Mouse (Mus musculus) limb, embryonic 10.5 days (tissue): Measurements from ENCODE around the gene Cttnbp2. TPM values are rescaled to one million over a fixed set of nuclear protein-coding genes. Genes with fewer than 3 reads are reported as not detected.

ENCODE experiments used
- DNase-seq: peaks from one replicate; pipeline ENCODE4 v3.0.0-alpha.2; 2017; ENCODE audit warnings: low spot score
- H3K27ac ChIP-seq: fragments of 300-500 bp; sonication (generic); 2 replicates; pipeline ENCODE4 v1.5.1; 2016; ENCODE audit warnings: mild to moderate bottlenecking
- H3K27me3 ChIP-seq: fragments of 300-500 bp; sonication (generic); 2 replicates; pipeline ENCODE4 v1.6.1; 2016; ENCODE audit warnings: low read depth, mild to moderate bottlenecking; ENCODE audit not compliant: poor library complexity, severe bottlenecking
- H3K36me3 ChIP-seq: fragments of 300-500 bp; sonication (generic); 2 replicates; pipeline ENCODE4 v1.6.1; 2016; ENCODE audit warnings: mild to moderate bottlenecking, moderate library complexity
- H3K4me1 ChIP-seq: fragments of 300-500 bp; sonication (generic); 2 replicates; pipeline ENCODE4 v1.6.1; 2016
- H3K4me3 ChIP-seq: fragments of 300-500 bp; sonication (generic); 2 replicates; pipeline ENCODE4 v1.5.1; 2016; ENCODE audit warnings: mild to moderate bottlenecking, moderate library complexity
- H3K9me3 ChIP-seq: fragments of 300-500 bp; sonication (generic); replicated peaks from 2 replicates; pipeline ENCODE4 v1.6.1; 2016; ENCODE audit warnings: mild to moderate bottlenecking
- WGBS: fragments of 180-500 bp; shearing (Covaris S2); methylation state at CpG from one replicate; pipeline ENCODE4 v1.1.7; 2016; 5-methylcytosine and 5-hydroxymethylcytosine counted together
- microRNA-seq: library from miRNA; unstranded; fragments of <30 nt; microRNA quantifications from one replicate; pipeline ENCODE4, GENCODE M21; 2017
- polyA plus RNA-seq: library from polyadenylated mRNA; unstranded; fragments of >200 nt; fragmentation: Nextera tagmentation; extraction: Ambion mirVana; gene quantifications from 2 replicates; pipeline ENCODE4 v1.2.1, GENCODE M21; 2016

Cttnbp2 gene
- polyA plus RNA-seq, 1 experiment from 2014 or later, result 20.2 TPM

GRCm38 (mm10) chr6:18322950-18323349, 191.7 kb downstream of the Cttnbp2 start:
- Histone ChIP-seq H3K36me3 (no peaks in the 10 kb centered on the region), H3K9me3 (no peaks in the 10 kb centered on the region), H3K4me3 (no peak overlapping the region), H3K27ac (no peak overlapping the region), H3K27me3 (no peaks in the 10 kb centered on the region), H3K4me1 (no peaks in the 10 kb centered on the region)
- WGBS, result 90% methylated on average over 1 of the region's 1 CpGs
- no peak for DNase-seq

Small RNA genes lying within 50 kb of the gene (microRNA-seq; reads per million reads assigned to microRNA genes)
- gene Gm26233, result not detected
